Mouse (Mus musculus): Measurements from ENCODE around the gene Fndc9.
A peak's percentile ranks its signal among the peaks of the same experiment; 100 is the strongest.

Gene Fndc9

GRCm38 (mm10) chr11:46235334-46235733, at the start of gene Fndc9:
TSS of gene Fndc9 (plus strand) at chr11:46235531.
- DNase-seq (ENCODE audit: low read depth) = no peak

DNA sequence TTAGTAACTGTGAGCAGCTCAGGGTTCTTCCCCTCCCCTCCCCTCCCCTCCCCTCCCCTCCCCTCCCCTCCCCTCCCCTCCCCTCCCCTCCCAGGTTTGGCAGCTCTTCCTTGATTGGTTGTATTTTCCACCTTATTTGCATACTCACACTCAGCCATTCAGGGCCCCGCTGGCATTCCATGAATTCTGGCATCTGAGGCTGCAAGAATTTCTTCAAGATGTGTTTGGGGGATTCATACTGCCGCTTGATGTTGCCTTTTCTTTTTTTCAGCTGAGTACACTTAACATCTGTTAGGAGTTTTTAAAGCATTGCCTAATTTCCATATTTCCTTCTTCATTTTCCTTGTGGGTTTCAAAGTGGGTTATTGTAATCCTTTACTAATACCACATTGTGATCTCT, 47.0 kb upstream of the Fndc9 start:
- DNase-seq (ENCODE audit: low read depth) = no peak

GRCm38 (mm10) chr11:46194175-46194574, 41.2 kb upstream of the Fndc9 start:
- no peak for DNase-seq (ENCODE audit: low read depth)

GRCm38 (mm10) chr11:46200664-46201063, 34.7 kb upstream of the Fndc9 start:
- no peak for DNase-seq (ENCODE audit: low read depth)

- no peak for DNase-seq (ENCODE audit: low read depth)
These were observed 33.4 kb upstream of the Fndc9 start for GRCm38 (mm10) chr11:46201636-46202546.

DNA sequence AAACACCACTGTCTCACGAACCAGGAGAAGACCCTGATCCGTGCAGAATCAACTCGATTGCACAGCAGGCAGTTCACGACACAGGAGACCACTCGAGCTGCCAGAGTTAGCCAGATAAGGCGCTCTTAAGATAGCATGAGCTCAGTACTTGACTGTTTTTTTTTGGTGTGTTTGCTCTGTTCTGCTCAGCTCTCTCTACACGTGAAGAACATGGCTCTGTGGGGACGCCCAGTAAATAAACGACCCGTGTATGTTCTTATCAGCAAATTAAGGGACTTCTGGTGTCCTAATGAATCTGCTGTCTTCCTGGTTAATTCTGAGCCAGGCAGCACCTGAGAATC, 32.8 kb upstream of the Fndc9 start:
- DNase-seq (ENCODE audit: low read depth) = no peak

GRCm38 (mm10) chr11:46204841-46205240, 30.5 kb upstream of the Fndc9 start:
- DNase-seq (ENCODE audit: low read depth) = no peak

DNA sequence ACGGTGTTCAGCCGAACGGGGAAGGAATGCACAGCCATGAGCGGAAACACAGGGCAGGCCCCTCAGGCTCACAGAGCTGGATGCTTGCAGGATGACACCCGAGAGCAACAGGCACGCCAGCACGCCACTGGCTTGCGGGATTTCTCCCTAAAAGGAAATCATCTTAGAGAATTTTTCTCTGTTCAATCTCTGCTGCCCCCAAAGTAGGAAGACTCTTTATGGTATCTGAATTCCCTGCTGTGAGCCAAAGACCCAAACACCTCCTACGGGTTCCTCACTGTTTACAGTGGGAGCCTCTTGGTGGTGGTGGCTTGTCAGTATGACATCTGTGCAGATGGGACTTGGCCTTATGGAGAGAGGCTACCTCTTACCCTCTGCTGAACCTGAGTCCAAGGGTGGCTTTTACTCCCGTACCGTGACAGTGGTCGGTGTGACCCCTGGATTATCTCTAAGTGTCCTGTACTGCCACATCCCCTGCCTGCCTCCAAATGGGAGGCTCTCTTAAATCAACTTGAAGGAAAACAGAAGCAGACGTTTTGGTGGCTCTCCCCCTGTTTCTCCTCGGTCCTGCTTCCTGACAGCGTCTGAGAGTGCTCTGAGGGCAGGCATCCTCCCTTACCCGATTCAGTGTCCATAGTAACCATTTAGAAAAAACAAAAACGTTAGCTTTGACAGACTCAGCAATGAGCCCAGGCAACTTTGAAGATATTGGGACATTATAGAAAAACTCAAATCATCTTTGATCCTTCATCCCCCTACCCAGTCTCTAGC, 29.5 kb upstream of the Fndc9 start:
- DNase-seq (ENCODE audit: low read depth) = no peak

DNA sequence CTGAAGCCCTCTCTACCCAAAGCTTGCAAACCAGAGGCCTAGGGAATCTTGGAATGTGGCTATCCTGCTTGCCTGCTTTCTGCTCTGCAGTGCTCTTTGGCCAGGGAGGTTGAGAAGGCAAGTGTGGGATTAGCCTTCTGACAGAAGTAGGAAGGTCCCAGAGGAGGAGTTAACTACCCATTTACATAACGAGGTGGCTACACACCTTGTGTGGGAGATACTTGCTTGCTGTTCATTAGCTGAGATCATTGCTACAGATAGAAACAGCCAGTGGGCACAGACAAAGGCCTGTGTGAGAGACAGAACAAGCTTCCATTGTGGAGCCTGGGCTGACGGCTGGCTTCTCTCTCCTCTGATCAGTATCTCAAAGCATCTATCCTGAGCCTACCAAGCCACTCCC, 25.4 kb upstream of the Fndc9 start:
- DNase-seq (ENCODE audit: low read depth) = no peak

GRCm38 (mm10) chr11:46211858-46212257, 23.5 kb upstream of the Fndc9 start:
- no peak for DNase-seq (ENCODE audit: low read depth)

DNA sequence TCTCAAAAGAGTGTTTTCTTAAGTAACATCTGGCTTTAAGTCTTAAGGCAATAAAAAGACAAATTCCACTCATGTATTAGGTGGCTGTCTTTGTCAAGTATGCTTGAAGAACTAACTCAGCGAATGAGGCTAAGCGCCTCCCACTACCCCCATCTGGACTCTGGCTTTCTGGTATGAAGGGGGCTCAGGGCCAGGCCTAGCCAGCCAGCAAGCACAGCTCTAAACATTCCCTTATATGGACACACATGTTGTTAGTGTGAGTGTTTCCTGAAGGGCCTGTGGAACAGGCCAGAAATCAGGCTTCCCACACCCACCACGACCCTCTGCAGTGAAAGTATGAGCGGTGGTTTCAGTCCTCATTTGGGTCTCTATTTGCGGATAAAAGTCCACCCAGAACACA, 21.5 kb upstream of the Fndc9 start:
- DNase-seq (ENCODE audit: low read depth) = no peak

- DNase-seq (ENCODE audit: low read depth) = no peak
These were observed 20.7 kb upstream of the Fndc9 start for GRCm38 (mm10) chr11:46214368-46215230.

DNA sequence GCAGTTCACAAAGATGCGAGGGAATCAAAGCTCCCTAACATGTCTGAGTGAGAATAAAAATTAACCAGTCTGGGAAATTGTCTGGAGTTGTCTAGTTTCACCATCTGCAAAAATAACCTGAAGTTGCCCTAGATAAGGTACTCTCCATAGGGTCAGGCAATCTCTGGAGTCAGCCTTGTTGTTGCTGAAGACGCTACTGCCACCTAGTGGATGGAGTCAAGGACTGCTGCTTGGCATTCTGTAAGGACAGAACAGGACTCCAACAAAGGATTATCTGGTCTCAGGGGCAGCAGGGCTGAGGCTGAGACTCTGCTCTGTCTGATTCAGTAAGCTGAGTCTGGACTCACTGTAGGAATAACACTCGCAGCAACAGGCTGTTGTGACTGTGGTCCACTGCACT, 20.0 kb upstream of the Fndc9 start:
- DNase-seq (ENCODE audit: low read depth) = peak; percentile 87

- DNase-seq (ENCODE audit: low read depth) = peak; percentile 62
These were observed 18.7 kb upstream of the Fndc9 start for GRCm38 (mm10) chr11:46216669-46217068.

- DNase-seq (ENCODE audit: low read depth) = no peak
These were observed 17.6 kb upstream of the Fndc9 start for GRCm38 (mm10) chr11:46217686-46218085.

GRCm38 (mm10) chr11:46218584-46218983, 16.7 kb upstream of the Fndc9 start:
- no peak for DNase-seq (ENCODE audit: low read depth)

DNA sequence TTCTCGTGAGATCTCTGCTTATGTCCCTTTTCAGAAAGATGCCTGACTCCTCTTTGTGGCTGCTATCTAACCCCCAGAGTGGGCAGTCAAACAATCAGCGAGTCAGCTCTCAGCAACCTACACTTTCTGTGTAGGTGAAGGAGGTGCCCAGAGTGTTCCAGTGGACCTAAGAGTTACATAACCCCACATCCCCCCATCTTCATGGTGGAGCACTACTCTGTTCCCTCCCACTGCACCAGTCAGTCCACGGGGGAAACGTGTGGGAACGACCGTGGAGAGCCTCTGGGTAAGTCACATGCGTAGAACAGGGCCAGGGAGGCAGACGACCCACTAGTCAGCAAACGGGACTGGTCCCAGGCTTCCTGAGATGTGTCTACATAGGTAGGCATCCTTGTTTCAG, 16.0 kb upstream of the Fndc9 start:
- no peak for DNase-seq (ENCODE audit: low read depth)

GRCm38 (mm10) chr11:46220211-46220610, 15.1 kb upstream of the Fndc9 start:
- DNase-seq (ENCODE audit: low read depth) = no peak

DNA sequence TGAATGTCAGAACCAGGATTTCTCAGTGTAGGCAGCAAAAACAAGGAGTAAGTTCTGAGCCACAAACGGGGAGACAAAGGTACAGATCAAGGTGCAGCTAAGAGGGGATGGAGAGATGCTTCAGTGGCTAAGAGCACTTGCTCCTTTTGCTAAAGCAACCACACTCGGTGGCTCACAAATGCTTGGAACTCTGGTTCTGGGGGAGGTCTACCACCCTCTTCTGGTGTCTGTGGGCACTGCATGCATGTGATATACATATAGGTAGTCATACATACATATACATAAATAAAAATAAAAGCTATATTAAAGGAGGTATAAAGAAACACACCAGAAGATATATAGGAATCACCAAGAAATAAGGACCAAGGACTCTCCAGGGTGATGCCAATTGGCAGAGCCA, 11.8 kb upstream of the Fndc9 start:
- no peak for DNase-seq (ENCODE audit: low read depth)

GRCm38 (mm10) chr11:46225345-46225744, 10.0 kb upstream of the Fndc9 start:
- DNase-seq (ENCODE audit: low read depth) = no peak

DNA sequence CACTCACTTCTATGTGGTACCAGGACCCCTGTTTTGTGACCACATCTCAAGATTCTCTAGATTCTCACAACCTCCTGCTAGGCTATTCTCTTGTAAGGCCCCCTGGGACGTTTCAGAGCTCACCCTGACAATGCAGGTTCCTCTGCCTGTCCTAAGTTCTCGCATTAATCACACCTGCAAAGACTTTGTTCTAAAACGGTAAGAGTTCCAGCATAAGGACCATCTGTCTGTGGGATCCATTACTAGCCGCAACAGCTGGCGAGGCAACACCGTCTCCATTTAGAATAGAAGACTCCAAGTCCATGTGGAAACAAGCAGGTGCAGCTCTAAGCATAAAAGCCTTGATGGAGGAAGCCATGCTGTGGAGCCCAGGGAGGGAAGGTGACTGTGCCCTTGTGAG, 5.1 kb upstream of the Fndc9 start:
- DNase-seq (ENCODE audit: low read depth) = no peak

GRCm38 (mm10) chr11:46232803-46233202, 2.5 kb upstream of the Fndc9 start:
- DNase-seq (ENCODE audit: low read depth) = no peak

Data from 416B (cell line).